Mouse (Mus musculus) cerebellum, adult 2 months (tissue): ENCODE data around the gene Zfp316.

Experiments
- CTCF ChIP-seq: fragments of 200-500 bp; IDR thresholded peaks from 2 replicates; pipeline ENCODE4 v1.5.1; 2011; ENCODE audit warnings: low read depth, mild to moderate bottlenecking, control low read depth, low read length, moderate library complexity, borderline replicate concordance; ENCODE audit not compliant: insufficient read depth
- POLR2A ChIP-seq: fragments of 200-500 bp; IDR thresholded peaks from 2 replicates; pipeline ENCODE4 v1.6.1; 2011; ENCODE audit warnings: low read length, control low read depth, borderline replicate concordance; ENCODE audit not compliant: insufficient read depth

GRCm38 (mm10) chr5:143308825-143309224 lies 39.0 kb upstream of the Zfp316 start:
- TF ChIP-seq CTCF (no peak), POLR2A (no peak)
